Mouse (Mus musculus) liver, embryonic 14.5 days (tissue): ENCODE data around the gene Ube2r2.

Experiments used
- CTCF ChIP-seq: IDR thresholded peaks from 2 replicates; pipeline ENCODE4 v1.5.1; 2016; ENCODE audit warnings: antibody characterized with exemption, low read depth, control low read depth
- EP300 ChIP-seq: IDR thresholded peaks from 2 replicates; pipeline ENCODE4 v1.6.1; 2016; ENCODE audit warnings: antibody characterized with exemption, low read depth

DNA sequence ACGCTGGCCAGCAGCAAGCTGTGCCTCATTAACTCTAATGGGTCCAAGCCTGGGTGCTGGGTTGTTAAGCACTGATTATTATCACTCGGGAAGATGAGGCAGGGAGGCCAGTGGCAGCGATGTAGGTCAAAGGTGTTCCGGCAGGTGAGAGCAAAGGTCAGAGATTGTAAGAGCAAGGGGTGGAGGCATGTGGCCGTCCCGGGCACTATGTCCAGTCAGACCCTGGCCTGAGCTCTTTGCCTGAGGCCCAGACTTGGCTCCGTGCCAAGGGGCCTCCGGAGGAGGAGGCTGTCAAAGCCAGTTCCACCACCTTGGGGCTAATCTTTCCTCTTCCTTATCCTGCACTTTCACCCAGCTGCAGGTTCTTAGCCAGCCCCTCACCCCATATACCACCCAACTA lies 39.4 kb upstream of the Ube2r2 start:
- TF ChIP-seq CTCF (no peak), EP300 (no peak)
